Mouse (Mus musculus) layer of hippocampus, adult 18-20 months (tissue): ENCODE measurements around the gene Rmnd5a. TPM values are rescaled to one million over a fixed set of nuclear protein-coding genes. Genes with fewer than 3 reads are reported as not detected.
A peak's percentile ranks its signal among the peaks of the same experiment; 100 is the strongest.
"Not testable (repeated sequence)": the region's sequence is repeated elsewhere in the genome, so short reads cannot be mapped to it uniquely, and the experiment has no call there.

ENCODE experiments used
- DNase-seq, 2 experiments: peaks; one replicate each; pipeline ENCODE4 v3.0.0; 2022; ENCODE audit warnings: low spot score in 2 of 2
- long read RNA-seq: library from polyadenylated mRNA; stranded (forward); transcript quantifications from one replicate; pipeline ENCODE4 v2.0.0, GENCODE M21; 2021
- total RNA-seq, 2 experiments: library from RNA; stranded (reverse); gene quantifications; 2 replicates each; pipeline ENCODE4 v1.2.3; 2021

Rmnd5a gene
- 10 to 100 TPM; 87.7 to 92.0 TPM for total RNA-seq
- long read RNA-seq, full-length matches to known transcripts: 30 of 55 reads
- long read RNA-seq, partial matches to known transcripts: 6 of 55 reads
- long read RNA-seq, other reads (novel, unspliced or antisense): 19 of 55 reads

GRCm38 (mm10) chr6:71440492-71441250 is at the start of gene Rmnd5a:
Gene Rmnd5a (minus strand): TSS chr6:71440637.
- peak; percentile 98 to 99 for DNase-seq

- DNase-seq: no peak
These were observed 47.5 kb upstream of the Rmnd5a start for GRCm38 (mm10) chr6:71487966-71488365.

- DNase-seq: no peak
These were observed 46.4 kb upstream of the Rmnd5a start for GRCm38 (mm10) chr6:71486867-71487266.

GRCm38 (mm10) chr6:71486226-71486625 is 45.8 kb upstream of the Rmnd5a start:
- no peak for DNase-seq

- DNase-seq: no peak
These were observed 44.8 kb upstream of the Rmnd5a start for GRCm38 (mm10) chr6:71485246-71485645.

GRCm38 (mm10) chr6:71481136-71481535 is 40.7 kb upstream of the Rmnd5a start:
- no peak for DNase-seq

GRCm38 (mm10) chr6:71480136-71480535 is 39.7 kb upstream of the Rmnd5a start:
- no peak for DNase-seq

GRCm38 (mm10) chr6:71479588-71479987 is 39.2 kb upstream of the Rmnd5a start:
- not testable (repeated sequence) for DNase-seq

- DNase-seq: not testable (repeated sequence)
These were observed 38.6 kb upstream of the Rmnd5a start for GRCm38 (mm10) chr6:71478816-71479568.

GRCm38 (mm10) chr6:71476783-71477182 is 36.3 kb upstream of the Rmnd5a start:
- no peak for DNase-seq

GRCm38 (mm10) chr6:71475604-71476003 is 35.2 kb upstream of the Rmnd5a start:
- DNase-seq: no peak

- no peak for DNase-seq
These were observed 32.3 kb upstream of the Rmnd5a start for GRCm38 (mm10) chr6:71472786-71473185.

- DNase-seq: no peak
These were observed 31.5 kb upstream of the Rmnd5a start for GRCm38 (mm10) chr6:71471830-71472520.

GRCm38 (mm10) chr6:71469291-71469690 is 28.9 kb upstream of the Rmnd5a start:
- DNase-seq: no peak

- DNase-seq: no peak
These were observed 27.3 kb upstream of the Rmnd5a start for GRCm38 (mm10) chr6:71467766-71468165.

- DNase-seq: no peak
These were observed 24.7 kb upstream of the Rmnd5a start for GRCm38 (mm10) chr6:71465146-71465545.

GRCm38 (mm10) chr6:71457956-71458608 is 17.6 kb upstream of the Rmnd5a start:
- DNase-seq: no peak

- not testable (repeated sequence) for DNase-seq
These were observed 13.7 kb upstream of the Rmnd5a start for GRCm38 (mm10) chr6:71453983-71454739.

- DNase-seq: no peak
These were observed 12.4 kb upstream of the Rmnd5a start for GRCm38 (mm10) chr6:71452792-71453191.

- DNase-seq: no peak
These were observed 5.1 kb upstream of the Rmnd5a start for GRCm38 (mm10) chr6:71445560-71445959.
